Mouse (Mus musculus) left cerebral cortex, postnatal 10 days (tissue): Measurements from ENCODE around the gene Sh3bgrl3. TPM values are rescaled to one million over a fixed set of nuclear protein-coding genes. Genes with fewer than 3 reads are reported as not detected.

Source experiments
- DNase-seq, 2 experiments: peaks; one replicate each; pipeline ENCODE4 v3.0.0; 2021 to 2022; ENCODE audit warnings: low spot score in 2 of 2, mixed read lengths in 1 of 2; ENCODE audit errors: extremely low spot score in 1 of 2
- intact Hi-C: fragments of 180-260 bp; cut with DNase I; formaldehyde crosslinking; loops from one replicate; pipeline ENCODE4 v1.15.1; 2025
- total RNA-seq, 2 experiments: library from RNA; stranded (reverse); gene quantifications; 2 replicates each; pipeline ENCODE4 v1.2.3; 2021

The Sh3bgrl3 gene
- total RNA-seq, 2 experiments from 2014 or later, result 217 to 225 TPM

GRCm38 (mm10) chr4:134116501-134116900, 12.1 kb downstream of the Sh3bgrl3 start:
- DNase-seq, result no peak
- intact Hi-C loops, result no loop called here

GRCm38 (mm10) chr4:134115215-134116144, 13.1 kb downstream of the Sh3bgrl3 start:
- DNase-seq, result no peak
- intact Hi-C loops, result no loop called here

- DNase-seq, result no peak
- intact Hi-C loops, result no loop called here
Measured at GRCm38 (mm10) chr4:134114038-134114437, 14.6 kb downstream of the Sh3bgrl3 start.

GRCm38 (mm10) chr4:134113356-134113994, 15.1 kb downstream of the Sh3bgrl3 start:
- DNase-seq, result no peak
- intact Hi-C loops, result no loop called here

- no peak for DNase-seq
- intact Hi-C loops, result no loop called here
Measured at GRCm38 (mm10) chr4:134112403-134112802, 16.2 kb downstream of the Sh3bgrl3 start.

GRCm38 (mm10) chr4:134110653-134111052, 17.9 kb downstream of the Sh3bgrl3 start:
- intact Hi-C loops, result no loop called here
- no peak for DNase-seq

GRCm38 (mm10) chr4:134108196-134108595, 20.4 kb downstream of the Sh3bgrl3 start:
- no peak for DNase-seq
- intact Hi-C loops, result no loop called here

- DNase-seq, result no peak
- intact Hi-C loops, result no loop called here
Measured at GRCm38 (mm10) chr4:134107730-134108129, 20.9 kb downstream of the Sh3bgrl3 start.

GRCm38 (mm10) chr4:134106105-134106504, 22.5 kb downstream of the Sh3bgrl3 start:
- DNase-seq, result no peak
- intact Hi-C loops, result no loop called here

GRCm38 (mm10) chr4:134102742-134103119, 25.9 kb downstream of the Sh3bgrl3 start:
- DNase-seq, result no peak
- intact Hi-C loops, result no loop called here

- intact Hi-C loops, result no loop called here
- peak; percentile 91 to 94 for DNase-seq
Measured at GRCm38 (mm10) chr4:134101979-134102741, 26.4 kb downstream of the Sh3bgrl3 start, which contains the start of gene Ubxn11. TSS of gene Ubxn11 (plus strand) at chr4:134102570.

- no peak for DNase-seq
- intact Hi-C loops, result no loop called here
Measured at GRCm38 (mm10) chr4:134100245-134100644, 28.3 kb downstream of the Sh3bgrl3 start.

- peak; percentile 39 to 64 for DNase-seq
- intact Hi-C loops, result no loop called here
Measured at GRCm38 (mm10) chr4:134098628-134099027, 30.0 kb downstream of the Sh3bgrl3 start.

- intact Hi-C loops, result no loop called here
Measured at GRCm38 (mm10) chr4:134097015-134097608, 31.5 kb downstream of the Sh3bgrl3 start.

GRCm38 (mm10) chr4:134096120-134096519, 32.5 kb downstream of the Sh3bgrl3 start:
- DNase-seq, result no peak
- intact Hi-C loops, result no loop called here

More at GRCm38 (mm10) chr4:134097015-134097608, 31.5 kb downstream of the Sh3bgrl3 start:
- no peak for DNase-seq

- intact Hi-C loops, result no loop called here
- DNase-seq, result no peak
Measured at GRCm38 (mm10) chr4:134094923-134095547, 33.6 kb downstream of the Sh3bgrl3 start, which contains the start of gene Cd52. TSS of gene Cd52 (minus strand) at chr4:134095082.

- intact Hi-C loops, result no loop called here
- no peak for DNase-seq
Measured at GRCm38 (mm10) chr4:134094004-134094564, 34.5 kb downstream of the Sh3bgrl3 start.
